Mouse (Mus musculus) bone marrow macrophage, adult 2 months (primary cell): ENCODE results near the gene Tmem260.

Source experiments
- CTCF ChIP-seq: IDR thresholded peaks from 2 replicates; pipeline ENCODE4 v1.5.1; 2012; ENCODE audit warnings: low read depth, mild to moderate bottlenecking, low read length, moderate library complexity
- POLR2A ChIP-seq: IDR thresholded peaks from 2 replicates; pipeline ENCODE4 v1.6.1; 2012; ENCODE audit warnings: mild to moderate bottlenecking, low read depth, low read length, borderline replicate concordance

DNA sequence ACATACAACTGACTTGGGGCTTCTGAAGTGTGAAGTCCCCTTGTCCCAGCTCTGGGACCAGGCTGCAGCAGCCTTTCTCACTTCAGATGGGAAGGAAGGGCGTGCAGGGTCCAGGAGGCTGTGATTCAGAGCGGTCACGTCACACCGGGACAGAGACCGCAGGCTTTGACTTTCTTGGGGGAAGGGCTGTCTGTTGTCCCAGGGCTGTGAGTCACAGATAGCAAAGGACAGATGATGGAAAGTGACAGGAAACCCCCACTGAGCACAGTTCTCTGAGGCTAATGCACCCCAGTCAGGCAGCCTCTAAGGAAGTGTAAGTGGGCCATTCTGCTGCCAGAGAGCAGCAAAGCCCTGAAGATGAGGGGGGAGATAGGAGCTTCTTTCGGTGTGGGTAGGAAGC lies 23.9 kb upstream of the Tmem260 start:
- peak; percentile 35 for TF ChIP-seq CTCF
- no peak for TF ChIP-seq POLR2A
